ENCODE assay signal across 21 mouse cellular contexts in genomic region chr4:63785466-63785865, GRCm38 (mm10). TPM values are rescaled to one million over a fixed set of nuclear protein-coding genes. Genes with fewer than 3 reads are reported as not detected.
"Had no signal": no experiment of that assay in that cellular context is flagged by ENCODE, and none has a peak within 500 bp of the region (broad histone marks: within the 10 kb centered on the region; RNA-seq: fewer than 3 reads in every experiment).

No protein-coding gene starts in this region.

- H3K4me3 ChIP-seq: intestine, embryonic 15.5 days; layer of hippocampus, adult 2 months; left cerebral cortex, adult 2 months; liver, embryonic 13.5 days; midbrain, embryonic 12.5 days; midbrain, embryonic 15.5 days; neural tube, embryonic 13.5 days; stomach, embryonic 15.5 days had no signal

- H3K9me3 ChIP-seq: intestine, embryonic 15.5 days; liver, embryonic 13.5 days; midbrain, embryonic 12.5 days; midbrain, embryonic 15.5 days; neural tube, embryonic 13.5 days; stomach, embryonic 15.5 days had no signal

- H3K4me1 ChIP-seq: intestine, embryonic 15.5 days; liver, embryonic 13.5 days; midbrain, embryonic 12.5 days; midbrain, embryonic 15.5 days; neural tube, embryonic 13.5 days had no signal

- ATAC-seq: intestine, embryonic 15.5 days; midbrain, embryonic 15.5 days had no signal

- DNase-seq: kidney, adult 11 months; kidney, adult 8-10 months; kidney, postnatal 25 days; layer of hippocampus, adult 9-11 months; layer of hippocampus, postnatal 36 days; liver, embryonic 13.5 days; retina, postnatal 1 day; right cerebral cortex, postnatal 25 days; spleen, adult 18-20 months; thymus, adult 18-20 months; thymus, postnatal 36 days had no signal

- H3K36me3 ChIP-seq: intestine, embryonic 15.5 days; liver, embryonic 13.5 days; midbrain, embryonic 12.5 days; midbrain, embryonic 15.5 days; neural tube, embryonic 13.5 days; stomach, embryonic 15.5 days had no signal

- H3K9ac ChIP-seq: intestine, embryonic 15.5 days; liver, embryonic 13.5 days; midbrain, embryonic 12.5 days; midbrain, embryonic 15.5 days; neural tube, embryonic 13.5 days; stomach, embryonic 15.5 days had no signal

- H3K27me3 ChIP-seq: intestine, embryonic 15.5 days; liver, embryonic 13.5 days; midbrain, embryonic 12.5 days; midbrain, embryonic 15.5 days; neural tube, embryonic 13.5 days; stomach, embryonic 15.5 days had no signal

- H3K4me2 ChIP-seq: intestine, embryonic 15.5 days; liver, embryonic 13.5 days; midbrain, embryonic 12.5 days; midbrain, embryonic 15.5 days; neural tube, embryonic 13.5 days; stomach, embryonic 15.5 days had no signal

- H3K27ac ChIP-seq: intestine, embryonic 15.5 days; layer of hippocampus, adult 2 months; left cerebral cortex, adult 2 months; liver, embryonic 13.5 days; macrophage; midbrain, embryonic 12.5 days; midbrain, embryonic 15.5 days; neural tube, embryonic 13.5 days; stomach, embryonic 15.5 days had no signal

RNA-seq across cellular contexts. Expression of gene Tnfsf15, which starts 40.6 kb away (rescaled TPM):
- polyA plus RNA-seq: limb, embryonic 11.5 days; liver, adult 2 months; midbrain, embryonic 15.5 days; neural tube, embryonic 13.5 days had no signal
